Mouse (Mus musculus) left cerebral cortex, adult 8-10 months (tissue): ENCODE measurements around the gene Sim1. TPM values are rescaled to one million over a fixed set of nuclear protein-coding genes. Genes with fewer than 3 reads are reported as not detected.

Experiments
- DNase-seq, 2 experiments: peaks; one replicate each; pipeline ENCODE4 v3.0.0; 2022; ENCODE audit warnings: low spot score in 2 of 2
- total RNA-seq, 4 experiments: library from RNA; stranded (reverse); gene quantifications; 2 replicates each; pipeline ENCODE4 v1.2.4; 2022

Sim1 gene
- under 1 TPM; 0.06 to 0.60 (median 0.44) TPM for total RNA-seq

GRCm38 (mm10) chr10:50894170-50894991 lies at the start of gene Sim1:
Sim1 (plus strand) TSS chr10:50894754.
- no peak for DNase-seq

- DNase-seq, result no peak
These were observed 26.4 kb upstream of the Sim1 start for GRCm38 (mm10) chr10:50868202-50868601.

- no peak for DNase-seq
These were observed 17.6 kb upstream of the Sim1 start for GRCm38 (mm10) chr10:50876952-50877351.

- no peak for DNase-seq
These were observed 13.0 kb upstream of the Sim1 start for GRCm38 (mm10) chr10:50881476-50882069.

GRCm38 (mm10) chr10:50882366-50882765 lies 12.2 kb upstream of the Sim1 start:
- no peak for DNase-seq

GRCm38 (mm10) chr10:50886305-50886704 lies 8.2 kb upstream of the Sim1 start:
- DNase-seq, result no peak

- no peak for DNase-seq
These were observed 3.9 kb upstream of the Sim1 start for GRCm38 (mm10) chr10:50890621-50891020.

- no peak for DNase-seq
These were observed 2.5 kb upstream of the Sim1 start for GRCm38 (mm10) chr10:50891876-50892711.

- DNase-seq, result no peak
These were observed 1.7 kb upstream of the Sim1 start for GRCm38 (mm10) chr10:50892751-50893320.

- no peak for DNase-seq
These were observed 1.0 kb upstream of the Sim1 start for GRCm38 (mm10) chr10:50893546-50893945.

- no peak for DNase-seq
These were observed 687 bp downstream of the Sim1 start for GRCm38 (mm10) chr10:50895091-50895790.

GRCm38 (mm10) chr10:50895881-50896766 lies 1.6 kb downstream of the Sim1 start:
- DNase-seq, result no peak

- DNase-seq, result no peak
These were observed 2.3 kb downstream of the Sim1 start for GRCm38 (mm10) chr10:50896767-50897390.

- DNase-seq, result no peak
These were observed 3.2 kb downstream of the Sim1 start for GRCm38 (mm10) chr10:50897530-50898471.

- DNase-seq, result no peak
These were observed 4.1 kb downstream of the Sim1 start for GRCm38 (mm10) chr10:50898621-50899020.

- no peak for DNase-seq
These were observed 5.5 kb downstream of the Sim1 start for GRCm38 (mm10) chr10:50899846-50900745.
